Mouse (Mus musculus): Measurements from ENCODE around the gene Pxylp1.

- TF ChIP-seq POLR2A (IDR thresholded peaks at IDR 0.05; ENCODE audit: extremely low read depth, insufficient read depth, low read length), result no peak
- TF ChIP-seq CTCF (IDR thresholded peaks at IDR 0.05; ENCODE audit: extremely low read depth, insufficient read depth, low read length), result no peak
Observed at GRCm38 (mm10) chr9:96789906-96790305, 102.6 kb downstream of the Pxylp1 start.
